Mouse (Mus musculus) embryonic facial prominence, embryonic 13.5 days (tissue): ENCODE data around the gene Gm20795. TPM values are rescaled to one million over a fixed set of nuclear protein-coding genes. Genes with fewer than 3 reads are reported as not detected.
"Not testable (repeated sequence)": the region's sequence is repeated elsewhere in the genome, so short reads cannot be mapped to it uniquely, and the experiment has no call there.

Experiments used
- ATAC-seq: fragments of 200-750 bp; cut with Nextera tagmentation; 2 replicates; pipeline ENCODE4 v1.8.0; 2017; ENCODE audit warnings: low read depth; ENCODE audit not compliant: insufficient number of reproducible peaks, insufficient read depth, low FRiP score, low TSS enrichment
- H3K27ac ChIP-seq: fragments of 300-500 bp; sonication (generic); 2 replicates; pipeline ENCODE4 v1.5.1; 2015; ENCODE audit warnings: moderate library complexity, mild to moderate bottlenecking, inconsistent platforms
- H3K27me3 ChIP-seq: fragments of 300-500 bp; sonication (generic); 2 replicates; pipeline ENCODE4 v1.6.1; 2015; ENCODE audit warnings: mild to moderate bottlenecking, inconsistent platforms
- H3K36me3 ChIP-seq: fragments of 300-500 bp; sonication (generic); 2 replicates; pipeline ENCODE4 v1.6.1; 2015; ENCODE audit warnings: mild to moderate bottlenecking, inconsistent platforms
- H3K4me1 ChIP-seq: fragments of 300-500 bp; sonication (generic); 2 replicates; pipeline ENCODE4 v1.6.1; 2015; ENCODE audit warnings: inconsistent platforms
- H3K4me2 ChIP-seq: fragments of 300-500 bp; sonication (generic); 2 replicates; pipeline ENCODE4 v1.6.1; 2015; ENCODE audit warnings: moderate library complexity, mild to moderate bottlenecking, inconsistent platforms
- H3K4me3 ChIP-seq: fragments of 300-500 bp; sonication (generic); 2 replicates; pipeline ENCODE4 v1.5.1; 2015; ENCODE audit warnings: mild to moderate bottlenecking, inconsistent platforms
- H3K9ac ChIP-seq: fragments of 300-500 bp; sonication (generic); 2 replicates; pipeline ENCODE4 v1.6.1; 2015; ENCODE audit warnings: mild to moderate bottlenecking, inconsistent platforms
- H3K9me3 ChIP-seq: fragments of 300-500 bp; sonication (generic); 2 replicates; pipeline ENCODE4 v1.6.1; 2016; ENCODE audit warnings: inconsistent platforms
- WGBS: fragments of 180-500 bp; shearing (Covaris S2); methylation state at CpG from one replicate; pipeline ENCODE4 v1.1.7; 2015; ENCODE audit warnings: mixed read lengths; 5-methylcytosine and 5-hydroxymethylcytosine counted together
- polyA plus RNA-seq: library from polyadenylated mRNA; unstranded; fragments of >200 nt; fragmentation: Nextera tagmentation; extraction: Ambion mirVana; gene quantifications from 2 replicates; pipeline ENCODE4 v1.2.1, GENCODE M21; 2015

Gm20795 gene
- not detected in 2 replicates for polyA plus RNA-seq

DNA sequence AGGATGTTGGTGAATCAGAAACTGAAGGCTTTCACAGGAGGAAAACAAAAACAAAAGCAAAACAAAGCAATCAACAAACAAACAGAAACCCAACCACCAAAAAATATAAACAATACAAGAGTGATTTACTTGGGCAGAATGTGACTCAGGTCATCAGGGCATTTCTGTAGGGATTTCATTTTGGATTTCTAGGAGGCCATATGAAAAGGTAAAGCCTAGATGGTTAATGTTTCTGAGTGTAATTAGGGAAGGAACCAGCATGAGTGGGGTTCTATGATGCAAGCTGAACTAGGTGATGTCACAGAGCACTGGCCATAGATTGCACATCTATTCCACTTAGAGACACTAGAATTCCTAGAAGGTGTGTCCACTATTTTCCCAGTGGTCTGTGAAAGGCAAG, at the start of gene Gm20795:
Gene Gm20795 (plus strand): TSS at position 301 of the 400 bp plus-strand sequence.
- H3K4me2 ChIP-seq, H3K4me3 ChIP-seq, H3K9me3 ChIP-seq, H3K4me1 ChIP-seq, H3K9ac ChIP-seq, H3K36me3 ChIP-seq, ATAC-seq, H3K27ac ChIP-seq, H3K27me3 ChIP-seq: not testable (repeated sequence)

DNA sequence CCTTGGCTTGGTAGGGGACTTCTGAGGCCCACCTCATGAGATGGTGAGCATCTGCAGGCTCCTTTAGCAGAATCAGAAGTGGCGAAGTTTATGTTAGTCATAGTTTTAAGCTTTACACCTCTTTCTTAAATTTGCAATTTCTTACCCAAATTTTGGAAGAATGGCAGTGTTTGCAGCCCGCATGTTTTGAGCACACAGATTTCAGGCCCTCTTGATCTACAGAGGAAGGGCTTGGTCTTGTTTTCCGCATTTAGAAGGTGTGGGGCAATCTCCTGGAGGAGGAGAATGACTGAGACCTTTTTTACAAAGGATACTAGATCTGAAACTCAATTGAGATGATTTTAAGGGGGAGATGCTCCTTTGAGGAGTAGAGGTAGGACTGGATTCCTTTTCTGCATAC, 29.0 kb upstream of the Gm20795 start, which contains the start of gene Gm21797:
Gene Gm21797 (minus strand): TSS at position 101 of the 400 bp plus-strand sequence.
- H3K9me3 ChIP-seq, H3K36me3 ChIP-seq, H3K4me1 ChIP-seq, H3K27ac ChIP-seq, H3K9ac ChIP-seq, ATAC-seq, H3K27me3 ChIP-seq, H3K4me2 ChIP-seq, H3K4me3 ChIP-seq: not testable (repeated sequence)
- WGBS, result no CpG with 5 or more reads among the region's 3 CpGs

Other genes starting within 250 kb of the Gm20795 start
- not detected in 2 replicates for gene Gm21852, start 152.9 kb upstream of the Gm20795 start, polyA plus RNA-seq
- gene Gm21797, start 29.1 kb upstream of the Gm20795 start, polyA plus RNA-seq, result not detected in 2 replicates